Mouse (Mus musculus) thymus, adult 2 months (tissue): ENCODE results near the gene Ppa2.

Experiments used
- CTCF ChIP-seq: fragments of 200-500 bp; IDR thresholded peaks from 2 replicates; pipeline ENCODE4 v1.5.1; 2012; ENCODE audit warnings: mild to moderate bottlenecking, control low read depth, low read length, moderate library complexity, borderline replicate concordance; ENCODE audit not compliant: control insufficient read depth, poor library complexity, insufficient read depth; ENCODE audit errors: extremely low read depth
- POLR2A ChIP-seq: fragments of 200-500 bp; IDR thresholded peaks from 2 replicates; pipeline ENCODE4 v1.6.1; 2012; ENCODE audit warnings: mild to moderate bottlenecking, low read length, control low read depth, moderate library complexity; ENCODE audit not compliant: control insufficient read depth, poor library complexity, insufficient read depth; ENCODE audit errors: extremely low read depth

DNA sequence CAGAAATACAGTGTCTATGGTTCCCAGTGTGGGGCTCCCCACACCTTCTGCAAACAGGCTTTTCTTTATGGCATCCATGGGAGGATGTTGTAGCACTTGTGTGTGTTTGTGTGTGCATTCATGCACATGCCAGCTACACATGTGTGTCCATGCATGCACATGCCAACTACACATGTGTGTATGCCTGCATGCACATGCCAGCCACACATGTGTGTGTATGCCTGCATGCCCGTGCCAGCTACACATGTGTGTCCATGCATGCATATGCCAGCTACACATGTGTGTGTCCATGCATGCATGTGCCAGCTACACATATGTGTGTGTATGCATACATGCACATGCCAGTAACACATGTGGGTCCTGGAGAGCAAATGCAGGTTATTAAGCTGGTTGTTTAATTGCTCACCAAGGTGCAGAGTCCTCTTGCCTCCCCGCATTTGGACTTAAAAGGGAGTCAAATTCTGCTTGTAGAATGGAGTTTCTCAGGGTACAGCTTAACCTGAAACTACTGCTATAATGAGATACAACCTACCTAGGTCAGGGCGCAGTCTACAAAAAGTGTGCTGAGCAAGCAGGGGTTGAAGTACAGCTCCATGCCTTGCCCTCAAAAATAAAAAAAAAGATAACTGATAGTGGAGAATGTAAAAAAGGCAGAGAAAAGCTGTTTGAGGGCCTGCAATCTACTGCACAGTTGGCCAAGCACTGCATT lies 3.7 kb downstream of the Ppa2 start:
- TF ChIP-seq CTCF (no peak), POLR2A (no peak)
